Mouse (Mus musculus): ENCODE results near the gene Kbtbd13. TPM values are rescaled to one million over a fixed set of nuclear protein-coding genes. Genes with fewer than 3 reads are reported as not detected.

The Kbtbd13 gene
- polyA plus RNA-seq, 1 experiment = 0.05 TPM

DNA sequence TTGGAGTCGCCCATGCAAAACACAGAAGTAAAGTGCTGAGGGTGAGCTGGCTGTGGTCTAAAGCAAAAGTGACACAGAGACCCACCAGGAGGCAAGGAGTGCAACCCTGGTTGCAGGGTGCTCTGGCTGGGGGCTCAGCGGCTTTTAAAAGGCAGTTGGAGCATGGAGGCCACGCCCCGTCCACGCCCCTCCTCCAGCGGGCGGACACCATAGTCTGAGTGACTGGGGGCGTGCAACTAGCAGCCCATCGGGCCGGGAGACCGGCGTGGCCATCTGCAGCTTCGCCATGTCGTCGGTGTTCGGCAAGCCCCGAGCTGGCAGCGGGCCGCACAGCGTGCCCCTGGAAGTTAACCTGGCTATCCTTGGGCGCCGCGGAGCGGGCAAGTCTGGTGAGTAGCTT is 6.8 kb upstream of the Kbtbd13 start, which contains the start of gene Rasl12:
TSS of gene Rasl12 (plus strand) at position 228 of the 400 bp plus-strand sequence.
- peak in 1 of 2 experiments; percentile 16 for DNase-seq (ENCODE audit: low read depth in 1 of 2, low spot score in 2 of 2)
- Histone ChIP-seq H3K27me3 (ENCODE audit: control insufficient read depth, insufficient read depth, low read length) (no peaks in the 10 kb centered on the region), H3K36me3 (ENCODE audit: control insufficient read depth, insufficient read depth, low read length) (no peaks in the 10 kb centered on the region), H3K4me1 (ENCODE audit: control insufficient read depth, insufficient read depth, insufficient read length) (no peaks in the 10 kb centered on the region; the same call in 1 of the 2 replicates), H3K27ac (ENCODE audit: insufficient read depth, low read length) (no peak within 1 kb of the TSS), H3K4me3 (ENCODE audit: extremely low read depth, insufficient read depth, insufficient read length) (peak within 1 kb of the TSS; percentile 54)
- WGBS = under 1% methylated on average over 24 of the region's 24 CpGs
- TF ChIP-seq CTCF (IDR thresholded peaks at IDR 0.05; ENCODE audit: extremely low read depth, insufficient read depth, insufficient read length, insufficient replicate concordance) (no peak), POLR2A (IDR thresholded peaks at IDR 0.05; ENCODE audit: low read depth, low read length) (no peak)

DNA sequence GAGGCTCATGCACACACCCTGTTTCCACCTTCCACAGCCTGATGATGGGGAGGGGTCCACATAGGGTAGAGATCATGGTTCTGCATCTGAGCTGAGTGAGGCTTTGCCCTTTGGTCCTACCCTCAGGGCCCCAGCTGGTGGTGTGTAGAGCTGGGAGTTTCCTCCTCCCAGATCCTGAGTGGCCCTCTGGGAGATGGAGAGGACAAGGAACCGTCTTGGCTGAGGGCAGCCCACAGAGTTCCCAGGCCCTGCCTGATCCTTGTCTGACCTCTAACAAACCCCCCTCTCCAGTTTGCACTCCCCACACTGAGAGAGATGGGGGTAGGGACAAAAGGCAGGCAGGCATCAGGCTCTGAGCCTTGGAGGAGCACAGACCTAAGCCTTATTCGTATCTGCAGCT is 2.9 kb upstream of the Kbtbd13 start:
- 81% methylated on average over 2 of the region's 2 CpGs for WGBS
- TF ChIP-seq POLR2A (IDR thresholded peaks at IDR 0.05; ENCODE audit: low read depth, low read length) = no peak
- TF ChIP-seq CTCF (IDR thresholded peaks at IDR 0.05; ENCODE audit: extremely low read depth, insufficient read depth, insufficient read length, insufficient replicate concordance) = no peak
- H3K4me3 ChIP-seq (ENCODE audit: extremely low read depth, insufficient read depth, insufficient read length) = no peak overlapping the region
- no peak for DNase-seq (ENCODE audit: low read depth in 1 of 2, low spot score in 2 of 2)
- no peak overlapping the region for H3K27ac ChIP-seq (ENCODE audit: insufficient read depth, low read length)
- peaks cover 9% of the 10 kb centered on the region for H3K27me3 ChIP-seq (ENCODE audit: control insufficient read depth, insufficient read depth, low read length)
- no peaks in the 10 kb centered on the region for H3K36me3 ChIP-seq (ENCODE audit: control insufficient read depth, insufficient read depth, low read length)
- peaks cover 7% of the 10 kb centered on the region for H3K4me1 ChIP-seq (ENCODE audit: control insufficient read depth, insufficient read depth, insufficient read length)

DNA sequence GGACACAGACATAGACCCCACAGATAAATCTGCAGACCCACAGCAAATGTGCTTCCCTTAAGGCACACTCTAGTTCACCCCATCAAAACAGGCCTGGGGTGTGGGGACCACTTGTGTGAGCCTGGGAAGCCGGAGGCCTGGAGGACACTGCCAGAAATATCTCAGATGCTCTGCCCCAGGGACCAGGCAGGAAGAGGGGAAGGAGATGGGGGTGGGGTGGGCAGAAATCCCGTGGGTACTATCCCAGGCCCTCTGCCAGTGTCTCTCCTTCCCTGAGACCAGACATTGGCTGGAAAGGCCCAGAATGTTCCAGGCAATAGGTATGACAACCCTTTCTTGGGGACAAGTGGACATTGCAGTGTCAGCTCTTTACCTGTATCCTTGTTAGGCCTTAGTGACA is 2.2 kb upstream of the Kbtbd13 start:
- peaks cover 7% of the 10 kb centered on the region for H3K4me1 ChIP-seq (ENCODE audit: control insufficient read depth, insufficient read depth, insufficient read length)
- H3K36me3 ChIP-seq (ENCODE audit: control insufficient read depth, insufficient read depth, low read length) = no peaks in the 10 kb centered on the region
- WGBS = 40% methylated on average over 2 of the region's 2 CpGs
- DNase-seq (ENCODE audit: low read depth in 1 of 2, low spot score in 2 of 2) = no peak
- H3K4me3 ChIP-seq (ENCODE audit: extremely low read depth, insufficient read depth, insufficient read length) = no peak overlapping the region
- no peak overlapping the region for H3K27ac ChIP-seq (ENCODE audit: insufficient read depth, low read length)
- TF ChIP-seq CTCF (IDR thresholded peaks at IDR 0.05; ENCODE audit: extremely low read depth, insufficient read depth, insufficient read length, insufficient replicate concordance) = no peak
- TF ChIP-seq POLR2A (IDR thresholded peaks at IDR 0.05; ENCODE audit: low read depth, low read length) = no peak
- H3K27me3 ChIP-seq (ENCODE audit: control insufficient read depth, insufficient read depth, low read length) = peaks cover 9% of the 10 kb centered on the region

DNA sequence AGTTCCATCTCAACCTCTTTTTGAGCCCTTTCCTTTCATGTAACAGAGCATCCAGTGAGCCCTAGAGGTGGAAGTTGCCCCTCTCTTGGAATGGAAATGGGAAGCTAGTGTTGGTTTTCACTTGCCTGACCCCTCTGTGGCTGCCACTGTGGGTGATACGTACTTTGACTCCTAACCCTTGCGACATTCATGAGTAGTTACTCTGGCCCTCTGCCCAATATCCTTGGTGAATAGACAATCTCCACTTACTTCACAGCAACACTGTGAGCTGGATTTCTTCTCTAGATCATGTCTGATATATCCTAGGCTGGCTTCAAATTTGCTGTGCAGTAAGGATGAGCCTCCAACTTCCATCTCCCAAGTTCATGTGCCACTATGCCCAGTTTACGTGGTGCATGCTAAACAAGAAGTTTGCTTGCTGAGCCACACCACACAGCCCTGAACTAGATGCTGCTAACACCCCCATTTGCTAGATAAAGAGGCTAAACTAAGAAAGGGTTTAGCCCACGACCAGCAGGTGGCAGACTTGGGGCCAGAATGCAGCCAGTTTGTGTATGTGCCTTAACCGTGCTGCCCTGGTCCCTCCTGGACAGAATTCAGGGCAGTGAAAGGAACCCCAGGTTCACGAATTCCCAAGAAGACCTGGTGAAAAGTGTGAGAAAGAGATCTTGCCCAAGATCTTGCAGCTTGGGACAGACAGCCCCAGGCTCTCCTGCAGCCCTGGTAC is 1.3 kb upstream of the Kbtbd13 start:
- Histone ChIP-seq H3K4me3 (ENCODE audit: extremely low read depth, insufficient read depth, insufficient read length) (no peak overlapping the region), H3K36me3 (ENCODE audit: control insufficient read depth, insufficient read depth, low read length) (no peaks in the 10 kb centered on the region), H3K27ac (ENCODE audit: insufficient read depth, low read length) (no peak overlapping the region), H3K27me3 (ENCODE audit: control insufficient read depth, insufficient read depth, low read length) (peaks cover 9% of the 10 kb centered on the region), H3K4me1 (ENCODE audit: control insufficient read depth, insufficient read depth, insufficient read length) (peaks cover 7% of the 10 kb centered on the region)
- peak in 1 of 2 experiments; percentile 40 for DNase-seq (ENCODE audit: low read depth in 1 of 2, low spot score in 2 of 2)
- 24% methylated on average over 6 of the region's 6 CpGs for WGBS
- no peak for TF ChIP-seq POLR2A (IDR thresholded peaks at IDR 0.05; ENCODE audit: low read depth, low read length)
- TF ChIP-seq CTCF (IDR thresholded peaks at IDR 0.05; ENCODE audit: extremely low read depth, insufficient read depth, insufficient read length, insufficient replicate concordance) = peak; percentile 65; the same call in 1 of the 2 replicates

GRCm38 (mm10) chr9:65390752-65391612 is 470 bp downstream of the Kbtbd13 start:
- Histone ChIP-seq H3K27ac (ENCODE audit: insufficient read depth, low read length) (no peak overlapping the region), H3K4me3 (ENCODE audit: extremely low read depth, insufficient read depth, insufficient read length) (no peak overlapping the region; the same call in 1 of the 2 replicates), H3K27me3 (ENCODE audit: control insufficient read depth, insufficient read depth, low read length) (peaks cover 9% of the 10 kb centered on the region), H3K36me3 (ENCODE audit: control insufficient read depth, insufficient read depth, low read length) (no peaks in the 10 kb centered on the region), H3K4me1 (ENCODE audit: control insufficient read depth, insufficient read depth, insufficient read length) (peaks cover 7% of the 10 kb centered on the region)
- TF ChIP-seq POLR2A (IDR thresholded peaks at IDR 0.05; ENCODE audit: low read depth, low read length) (no peak), CTCF (IDR thresholded peaks at IDR 0.05; ENCODE audit: extremely low read depth, insufficient read depth, insufficient read length, insufficient replicate concordance) (no peak)
- DNase-seq (ENCODE audit: low read depth in 1 of 2, low spot score in 2 of 2) = no peak
- WGBS = 13% methylated on average over 96 of the region's 96 CpGs

DNA sequence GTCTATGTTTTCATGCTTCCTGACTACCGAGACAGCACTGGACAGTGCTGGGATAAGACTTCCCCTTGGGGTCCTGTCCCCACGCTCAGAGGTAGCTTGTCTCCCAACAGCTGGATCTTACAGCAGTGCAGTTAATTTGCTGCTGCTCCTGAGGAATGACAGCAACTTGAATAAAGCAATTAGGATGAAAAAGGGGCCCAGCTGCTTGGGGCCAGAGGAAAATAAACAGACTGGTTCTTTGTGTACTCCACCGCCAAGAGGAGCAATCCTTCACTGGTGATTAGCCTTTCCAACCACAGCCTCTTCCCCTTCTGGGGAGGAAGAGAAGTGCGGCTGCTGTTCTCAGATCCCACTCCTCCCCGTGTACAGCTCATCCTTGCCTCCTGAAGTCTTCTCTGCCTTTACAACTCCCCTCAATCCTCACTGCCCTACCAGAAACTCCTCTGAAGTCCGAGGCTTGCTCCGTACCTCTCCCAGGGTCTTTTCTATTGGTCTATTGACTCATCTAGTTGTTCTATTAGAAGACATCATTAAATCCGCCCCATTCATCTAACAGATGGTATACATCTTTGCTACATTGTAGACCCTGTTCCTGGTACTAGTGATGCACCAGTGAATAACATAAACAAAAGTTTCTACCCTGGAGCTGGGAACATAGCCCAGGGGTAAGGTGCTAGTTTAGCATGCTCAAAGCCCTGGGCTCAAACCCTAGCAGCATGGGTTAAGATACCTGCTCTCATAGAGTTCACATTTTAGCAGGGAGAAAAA is 4.9 kb downstream of the Kbtbd13 start:
- WGBS = 55% methylated on average over 8 of the region's 8 CpGs
- H3K4me3 ChIP-seq (ENCODE audit: extremely low read depth, insufficient read depth, insufficient read length) = no peak overlapping the region
- no peaks in the 10 kb centered on the region for H3K36me3 ChIP-seq (ENCODE audit: control insufficient read depth, insufficient read depth, low read length)
- H3K4me1 ChIP-seq (ENCODE audit: control insufficient read depth, insufficient read depth, insufficient read length) = peaks cover 7% of the 10 kb centered on the region
- TF ChIP-seq POLR2A (IDR thresholded peaks at IDR 0.05; ENCODE audit: low read depth, low read length) (no peak), CTCF (IDR thresholded peaks at IDR 0.05; ENCODE audit: extremely low read depth, insufficient read depth, insufficient read length, insufficient replicate concordance) (no peak)
- H3K27me3 ChIP-seq (ENCODE audit: control insufficient read depth, insufficient read depth, low read length) = peaks cover 8% of the 10 kb centered on the region
- H3K27ac ChIP-seq (ENCODE audit: insufficient read depth, low read length) = no peak overlapping the region
- no peak for DNase-seq (ENCODE audit: low read depth in 1 of 2, low spot score in 2 of 2)
